Mouse (Mus musculus): ENCODE results near the gene Bbs12. TPM values are rescaled to one million over a fixed set of nuclear protein-coding genes. Genes with fewer than 3 reads are reported as not detected.

Gene Bbs12
- 0.62 and 0.81 TPM in 2 replicates for polyA plus RNA-seq (2012; rRNA removed)

- peak; percentile 64 for DNase-seq (ENCODE audit: low read depth, low spot score)
- WGBS: 1% methylated on average over 53 of the region's 54 CpGs
Measured at GRCm38 (mm10) chr3:37312370-37312941, at the start of gene Bbs12, which contains the start of gene Cetn4. Bbs12 (plus strand) TSS chr3:37312554. Cetn4 (minus strand) TSS chr3:37312708.

DNA sequence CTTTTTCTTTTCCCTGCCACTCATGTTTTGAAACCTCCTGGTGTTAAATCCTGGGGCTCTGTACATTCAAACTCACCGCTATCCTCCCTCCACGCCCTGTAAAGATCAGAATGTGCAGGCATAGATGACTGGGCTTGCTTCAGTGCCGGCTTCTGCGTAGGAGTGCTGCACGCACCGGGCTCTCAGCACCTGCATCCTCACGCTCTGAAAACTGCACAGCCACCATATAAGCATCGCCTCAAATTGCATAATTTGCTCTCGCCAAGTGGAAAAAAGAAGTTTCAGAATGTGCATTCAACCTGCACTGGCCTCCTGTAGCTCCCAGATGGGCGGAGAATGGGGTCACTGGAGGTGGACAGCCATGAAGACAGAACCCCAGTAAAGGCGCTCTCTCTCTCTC lies 44.0 kb upstream of the Bbs12 start:
- WGBS: 80% methylated on average over 11 of the region's 11 CpGs
- no peak for DNase-seq (ENCODE audit: low read depth, low spot score)

- WGBS: 91% methylated on average over 4 of the region's 4 CpGs
- no peak for DNase-seq (ENCODE audit: low read depth, low spot score)
Measured at GRCm38 (mm10) chr3:37269926-37270325, 42.4 kb upstream of the Bbs12 start.

GRCm38 (mm10) chr3:37271209-37271608 lies 41.1 kb upstream of the Bbs12 start:
- DNase-seq (ENCODE audit: low read depth, low spot score): no peak
- WGBS: 5% methylated on average over 1 of the region's 1 CpGs

DNA sequence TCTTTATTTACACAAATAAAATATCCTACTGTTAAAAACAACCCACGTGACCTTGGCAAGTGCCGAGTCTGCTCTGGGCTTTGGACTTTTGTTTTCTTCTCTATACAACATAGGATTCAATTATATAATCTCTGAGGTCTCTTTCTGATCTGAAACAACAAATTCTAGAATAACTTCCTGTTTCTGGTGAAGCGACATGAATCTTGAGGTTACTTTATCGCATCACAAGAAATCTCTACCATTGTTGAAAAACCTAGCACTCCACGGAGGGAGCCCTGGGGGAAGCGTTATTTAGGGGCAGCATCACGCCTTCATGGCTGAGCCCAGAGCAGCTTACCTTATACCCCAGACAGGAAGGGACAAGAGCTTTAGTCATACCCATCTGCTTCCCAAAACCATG lies 39.3 kb upstream of the Bbs12 start:
- 71% methylated on average over 7 of the region's 7 CpGs for WGBS
- DNase-seq (ENCODE audit: low read depth, low spot score): no peak

DNA sequence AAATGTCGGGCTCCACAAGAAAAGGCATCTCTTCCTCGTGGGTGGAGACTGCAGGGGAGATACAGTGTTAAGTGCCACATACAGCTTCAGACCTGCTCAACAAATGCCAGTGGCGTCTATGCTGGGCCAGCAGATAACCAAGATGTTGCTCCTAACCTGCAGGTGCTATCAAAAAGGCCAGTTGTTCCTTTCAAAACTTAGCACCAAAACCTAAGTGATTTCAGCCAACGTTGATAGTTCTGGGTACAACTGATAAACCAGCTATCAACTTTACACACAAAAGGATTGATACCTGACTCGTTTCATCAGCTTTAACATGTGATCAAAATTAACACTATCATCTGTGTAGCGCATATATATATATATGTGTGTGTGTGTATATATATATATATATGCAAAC lies 37.7 kb upstream of the Bbs12 start:
- 70% methylated on average over 6 of the region's 6 CpGs for WGBS
- DNase-seq (ENCODE audit: low read depth, low spot score): no peak

GRCm38 (mm10) chr3:37280221-37280620 lies 32.1 kb upstream of the Bbs12 start:
- 90% methylated on average over 1 of the region's 1 CpGs for WGBS
- DNase-seq (ENCODE audit: low read depth, low spot score): no peak

GRCm38 (mm10) chr3:37280871-37281270 lies 31.5 kb upstream of the Bbs12 start:
- 66% methylated on average over 8 of the region's 8 CpGs for WGBS
- no peak for DNase-seq (ENCODE audit: low read depth, low spot score)

- DNase-seq (ENCODE audit: low read depth, low spot score): no peak
- 84% methylated on average over 11 of the region's 11 CpGs for WGBS
Measured at GRCm38 (mm10) chr3:37282299-37282922, 29.9 kb upstream of the Bbs12 start.

DNA sequence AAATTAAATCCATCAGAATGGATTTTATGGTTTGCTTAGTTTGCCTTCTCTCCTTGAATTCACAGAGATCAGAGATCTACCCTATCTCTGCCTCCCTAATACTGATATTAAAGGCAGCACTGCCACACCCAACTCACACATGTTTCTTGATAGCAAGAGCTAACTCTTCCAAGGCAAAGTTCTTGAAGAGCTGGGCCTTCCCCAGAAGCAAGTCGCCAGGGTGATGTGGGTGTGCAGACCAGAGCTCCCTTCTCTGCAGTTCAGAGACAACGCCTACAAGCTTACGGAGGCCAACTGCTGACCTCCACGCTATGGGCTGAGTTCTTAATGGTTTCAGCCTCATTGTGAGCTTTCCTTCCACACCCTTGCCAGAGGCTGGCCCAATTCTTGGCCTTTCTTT lies 29.1 kb upstream of the Bbs12 start:
- no peak for DNase-seq (ENCODE audit: low read depth, low spot score)
- 60% methylated on average over 4 of the region's 4 CpGs for WGBS

DNA sequence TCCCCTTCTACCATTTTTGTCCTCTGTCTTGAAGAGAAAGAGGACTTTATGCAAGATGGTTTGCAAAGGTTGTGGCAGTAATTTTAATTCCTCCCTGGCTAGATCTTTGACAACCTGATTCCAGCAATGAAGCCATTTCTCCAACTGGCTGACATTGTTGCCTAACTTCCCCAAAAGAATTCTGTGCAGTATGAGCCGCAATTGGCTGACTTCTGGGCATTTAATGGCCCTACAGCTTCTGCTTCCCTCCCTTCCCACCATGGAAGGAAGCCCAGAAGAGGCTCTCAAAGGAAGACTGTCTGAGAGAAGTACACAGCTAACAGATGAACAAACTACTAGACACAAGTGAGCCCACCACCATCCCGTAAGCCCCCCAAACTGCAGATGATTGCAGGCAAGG lies 23.1 kb upstream of the Bbs12 start:
- 89% methylated on average over 2 of the region's 2 CpGs for WGBS
- no peak for DNase-seq (ENCODE audit: low read depth, low spot score)

GRCm38 (mm10) chr3:37290881-37291541 lies 21.3 kb upstream of the Bbs12 start:
- 59% methylated on average over 7 of the region's 7 CpGs for WGBS
- DNase-seq (ENCODE audit: low read depth, low spot score): no peak

- WGBS: 54% methylated on average over 2 of the region's 2 CpGs
- DNase-seq (ENCODE audit: low read depth, low spot score): no peak
Measured at GRCm38 (mm10) chr3:37291929-37292328, 20.4 kb upstream of the Bbs12 start.

DNA sequence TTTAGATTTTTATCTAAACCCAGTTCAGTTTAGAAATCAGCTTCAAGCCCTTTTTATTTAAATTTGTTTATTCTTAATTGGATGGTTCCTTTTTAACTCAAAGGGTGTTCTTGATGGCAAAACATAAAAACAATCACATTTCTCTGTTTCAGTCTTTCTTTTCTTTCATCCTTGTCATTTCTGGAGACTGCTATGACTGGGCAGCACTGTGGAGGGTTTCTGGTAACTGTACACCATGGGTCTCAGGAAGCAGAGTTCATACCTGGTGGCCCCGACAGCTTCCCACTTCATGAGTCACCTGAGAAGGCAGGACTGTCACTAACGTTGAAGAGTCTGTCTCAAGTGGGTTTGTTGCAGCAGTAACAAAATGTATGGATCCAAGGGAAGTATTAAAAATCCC lies 19.7 kb upstream of the Bbs12 start:
- no peak for DNase-seq (ENCODE audit: low read depth, low spot score)
- 56% methylated on average over 2 of the region's 2 CpGs for WGBS

- no peak for DNase-seq (ENCODE audit: low read depth, low spot score)
- WGBS: 78% methylated on average over 3 of the region's 3 CpGs
Measured at GRCm38 (mm10) chr3:37299470-37299869, 12.9 kb upstream of the Bbs12 start.

GRCm38 (mm10) chr3:37302685-37303084 lies 9.7 kb upstream of the Bbs12 start:
- 40% methylated on average over 12 of the region's 12 CpGs for WGBS
- DNase-seq (ENCODE audit: low read depth, low spot score): no peak

DNA sequence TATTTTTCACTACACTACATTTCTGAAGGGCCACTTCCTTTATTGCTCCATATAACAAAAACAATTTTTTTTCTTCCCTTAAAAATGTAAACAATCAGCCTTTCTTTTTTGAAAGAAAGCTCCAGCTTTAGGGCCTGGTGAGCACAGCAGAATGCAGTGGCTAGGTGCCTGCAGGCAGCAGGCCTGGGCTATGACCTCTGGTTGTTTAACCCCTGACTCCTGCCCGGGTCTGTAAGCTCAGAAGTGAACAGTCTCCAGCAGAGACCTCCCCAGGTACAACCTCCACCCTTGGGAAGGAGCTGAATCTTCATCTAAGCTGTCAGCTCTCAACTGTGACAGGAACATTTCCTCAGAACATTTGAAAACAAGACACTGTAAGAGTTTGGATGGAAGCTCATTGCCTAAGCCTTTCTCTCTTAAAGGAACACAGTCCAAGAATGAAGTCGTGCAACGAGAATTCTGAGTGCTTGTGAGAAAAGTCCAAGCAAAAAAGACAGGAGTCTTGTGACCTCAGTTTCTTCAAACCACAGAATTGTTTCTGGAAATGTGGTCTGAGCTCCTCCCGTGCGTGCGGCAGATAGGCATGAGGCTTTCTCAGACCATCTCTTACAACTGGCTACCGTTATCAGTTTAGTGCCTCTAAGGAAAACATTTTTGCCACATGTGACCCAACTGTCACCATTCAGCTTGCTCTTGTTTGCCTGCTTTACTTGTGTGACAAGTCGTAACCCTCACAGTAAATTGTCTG lies 8.8 kb upstream of the Bbs12 start:
- 58% methylated on average over 8 of the region's 8 CpGs for WGBS
- DNase-seq (ENCODE audit: low read depth, low spot score): no peak

DNA sequence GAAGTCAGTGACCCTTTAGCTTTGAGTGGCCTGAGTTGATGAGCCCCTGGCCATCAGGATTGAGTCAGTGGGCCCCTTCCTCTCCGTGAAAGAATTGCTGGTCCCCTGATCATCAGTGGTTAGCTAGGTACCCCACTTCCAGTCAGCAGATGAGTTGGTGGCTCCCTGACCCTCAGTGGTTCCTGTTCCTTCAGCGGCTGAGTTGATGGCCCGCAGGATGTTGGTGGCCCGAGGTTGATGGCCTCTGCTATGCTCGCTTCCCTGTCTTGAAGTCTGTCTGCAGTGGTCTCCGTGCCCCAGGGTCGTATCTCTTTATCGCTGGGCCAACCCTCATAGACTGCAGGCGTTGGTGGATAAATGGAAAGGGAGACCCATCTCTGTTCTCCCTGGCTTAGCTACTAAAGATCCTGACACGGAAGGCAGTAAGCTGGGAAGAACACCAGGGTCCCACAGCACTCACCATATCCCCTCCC lies 421 bp upstream of the Bbs12 start:
- no peak for DNase-seq (ENCODE audit: low read depth, low spot score)
- WGBS: 2% methylated on average over 10 of the region's 10 CpGs

DNA sequence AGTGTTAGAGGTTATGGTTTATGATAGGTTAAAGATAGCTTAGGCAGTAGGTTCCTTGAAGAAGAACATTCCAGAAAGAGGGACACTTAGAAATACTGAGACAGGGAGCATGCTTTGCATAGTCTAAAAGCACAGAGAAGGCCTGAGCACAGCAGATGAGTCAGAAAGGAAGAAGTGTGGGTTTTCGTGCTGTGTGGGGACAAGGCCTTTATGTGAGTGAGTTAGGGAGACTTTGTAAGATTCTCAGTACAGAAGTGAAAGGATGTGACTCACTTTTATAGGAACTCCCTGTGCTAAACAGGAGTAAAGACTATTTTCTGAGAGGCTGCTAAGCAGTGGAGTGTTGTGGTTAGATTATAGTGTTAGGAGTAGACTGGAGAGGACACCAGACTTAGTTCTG lies 1.0 kb downstream of the Bbs12 start:
- 17% methylated on average over 1 of the region's 1 CpGs for WGBS
- DNase-seq (ENCODE audit: low read depth, low spot score): no peak

DNA sequence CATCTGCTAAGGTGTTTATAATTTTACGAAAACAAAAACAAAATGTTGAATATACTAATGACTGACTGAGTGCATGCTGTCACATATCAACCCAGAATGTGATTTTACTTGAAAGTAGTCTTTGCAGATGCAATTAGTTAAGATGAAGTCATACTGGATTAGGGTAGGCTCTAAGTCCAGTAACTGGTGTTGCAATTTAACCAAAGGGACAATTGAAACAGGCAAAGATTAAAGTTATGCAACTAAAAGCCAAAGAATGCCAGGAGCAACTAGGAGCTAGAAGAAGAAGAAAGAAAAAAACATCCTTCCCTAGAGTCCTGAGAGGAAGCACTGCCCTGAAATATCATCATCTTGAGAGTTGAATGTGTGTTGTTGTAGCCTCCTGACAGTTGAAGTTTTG lies 3.9 kb downstream of the Bbs12 start:
- no peak for DNase-seq (ENCODE audit: low read depth, low spot score)
- 88% methylated on average over 1 of the region's 1 CpGs for WGBS
